Comparison of ENCODE assay signal across 14 mouse cellular contexts in the genomic region with DNA sequence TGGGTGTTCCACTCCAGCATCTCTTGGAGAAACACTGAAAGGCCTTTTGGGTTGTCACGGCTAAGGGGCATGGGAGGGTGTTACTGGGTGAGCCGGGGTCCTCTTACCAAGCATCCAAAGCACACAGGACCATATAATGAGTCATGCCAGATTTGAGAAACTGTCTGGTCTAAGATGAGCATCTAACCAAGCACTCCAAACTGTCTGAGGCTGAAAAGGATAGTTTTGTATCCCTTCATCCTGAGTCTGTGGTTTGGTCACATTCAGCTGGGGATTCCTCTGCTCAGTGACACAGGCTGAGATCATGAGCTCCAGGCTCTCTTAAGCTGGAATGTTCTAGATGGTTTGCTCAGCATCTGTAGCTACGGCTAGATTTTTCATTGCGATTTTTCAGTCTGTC.
"Had no signal": no experiment of that assay in that cellular context is flagged by ENCODE, and none has a peak within 500 bp of the region (broad histone marks: within the 10 kb centered on the region; RNA-seq: fewer than 3 reads in every experiment).

No protein-coding gene starts in this region.

- H3K4me1 ChIP-seq: midbrain, embryonic 15.5 days had no signal

- H3K4me2 ChIP-seq: lung, embryonic 14.5 days; midbrain, embryonic 12.5 days; midbrain, embryonic 15.5 days; neural tube, embryonic 13.5 days had no signal

- H3K36me3 ChIP-seq: midbrain, embryonic 15.5 days had no signal

- DNase-seq: kidney, adult 2 months; kidney, postnatal 25 days; layer of hippocampus, adult 9-11 months; liver, postnatal 0 days; lung, embryonic 14.5 days; lung, postnatal 4 days; thymus, adult 18-20 months; thymus, postnatal 36 days had no signal

- H3K27me3 ChIP-seq: midbrain, embryonic 12.5 days; midbrain, embryonic 15.5 days; neural tube, embryonic 13.5 days had no signal

- H3K9me3 ChIP-seq: midbrain, embryonic 12.5 days; midbrain, embryonic 15.5 days; neural tube, embryonic 13.5 days had no signal

- H3K4me3 ChIP-seq: layer of hippocampus, adult 2 months; midbrain, embryonic 12.5 days; midbrain, embryonic 15.5 days; neural tube, embryonic 13.5 days had no signal

- H3K27ac ChIP-seq: kidney, postnatal 0 days; layer of hippocampus, adult 2 months; liver, embryonic 14.5 days; midbrain, embryonic 12.5 days; midbrain, embryonic 15.5 days; neural tube, embryonic 13.5 days had no signal
